Mouse (Mus musculus): ENCODE measurements around the gene Spata21.

DNA sequence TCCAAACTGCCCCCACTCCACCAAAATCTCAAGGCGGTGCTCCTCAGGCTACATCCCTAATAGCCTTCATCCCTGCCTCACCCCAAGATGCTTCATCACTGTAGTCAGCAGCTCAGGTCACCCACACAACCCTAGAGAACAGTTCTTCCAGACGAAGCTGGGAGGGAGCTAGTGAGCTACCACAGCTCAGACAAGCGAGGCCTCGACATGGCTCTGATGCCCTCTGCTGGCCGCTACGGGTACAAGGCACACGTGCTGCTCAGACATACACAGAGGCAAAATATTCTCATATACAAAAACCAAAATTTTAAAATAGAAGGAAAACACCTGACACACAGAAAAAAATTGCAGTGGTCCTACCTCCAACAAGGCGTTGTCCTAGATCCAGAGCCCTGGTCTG is 23.0 kb upstream of the Spata21 start:
- TF ChIP-seq TAL1 (conservative IDR thresholded peaks at IDR 0.05; ENCODE audit: low read depth, low read length) (no peak), CTCF (IDR thresholded peaks at IDR 0.05; ENCODE audit: low read depth, low read length) (peak; percentile 53), POLR2AphosphoS5 (IDR thresholded peaks at IDR 0.05; ENCODE audit: insufficient replicate concordance, low read depth, low read length) (no peak), GATA1 (IDR thresholded peaks at IDR 0.05; ENCODE audit: borderline replicate concordance, low read length) (no peak), GATA2 (IDR thresholded peaks at IDR 0.05; ENCODE audit: borderline replicate concordance, low read depth, low read length) (no peak)

All from G1E (cell line).